Mouse (Mus musculus): ENCODE data around the gene Fam131a. TPM values are rescaled to one million over a fixed set of nuclear protein-coding genes. Genes with fewer than 3 reads are reported as not detected.

Fam131a gene
- total RNA-seq, 2 experiments from 2014 or later, result 101 to 115 TPM

- intact Hi-C loops (cut with DNase I), result no loop called here
- no peak for DNase-seq
Measured at GRCm38 (mm10) chr16:20736823-20737222, 43.8 kb downstream of the Fam131a start.

GRCm38 (mm10) chr16:20739845-20740244 is 46.8 kb downstream of the Fam131a start:
- intact Hi-C loops (cut with DNase I), result no loop called here
- no peak for DNase-seq

GRCm38 (mm10) chr16:20746641-20747040 is 53.6 kb downstream of the Fam131a start:
- peak; percentile 93 for DNase-seq
- intact Hi-C loops (cut with DNase I), result no loop called here

GRCm38 (mm10) chr16:20750518-20750917 is 57.5 kb downstream of the Fam131a start:
- intact Hi-C loops (cut with DNase I), result no loop called here
- no peak for DNase-seq

Other genes with a start within 250 kb of the Fam131a start
- 10 to 100 TPM; 66.8 to 67.8 TPM for gene Eif2b5, start 194.4 kb upstream of the Fam131a start, total RNA-seq (2021)
- gene Dvl3, start 176.3 kb upstream of the Fam131a start, total RNA-seq (2021), result 100 to 1,000 TPM; 103 to 108 TPM
- 100 to 1,000 TPM; 865 to 870 TPM for gene Ap2m1, start 157.8 kb upstream of the Fam131a start, total RNA-seq (2021)
- gene Abcf3, start 144.7 kb upstream of the Fam131a start, total RNA-seq (2021), result 10 to 100 TPM; 74.7 to 94.0 TPM
- 10 to 100 TPM; 47.6 to 59.3 TPM for gene Vwa5b2, start 103.8 kb upstream of the Fam131a start, total RNA-seq (2021)
- 1 to 10 TPM; 3.4 to 3.9 TPM for gene Eef1akmt4, start 81.6 kb upstream of the Fam131a start, total RNA-seq (2021)
- gene Gm49333, start 81.6 kb upstream of the Fam131a start, total RNA-seq (2021), result not detected
- 10 to 100 TPM; 10.9 to 13.9 TPM for gene Alg3, start 81.5 kb upstream of the Fam131a start, total RNA-seq (2021)
- gene Camk2n2, start 72.0 kb upstream of the Fam131a start, total RNA-seq (2021), result 100 to 1,000 TPM; 197 to 204 TPM
- gene Ece2, start 63.4 kb upstream of the Fam131a start, total RNA-seq (2021), result 10 to 100 TPM; 28.6 to 33.0 TPM
- gene Psmd2, start 41.6 kb upstream of the Fam131a start, total RNA-seq (2021), result 100 to 1,000 TPM; 262 to 273 TPM
- 100 to 1,000 TPM; 362 to 378 TPM for gene Eif4g1, start 24.9 kb upstream of the Fam131a start, total RNA-seq (2021)
- gene Polr2h, start 24.4 kb downstream of the Fam131a start, total RNA-seq (2021), result 10 to 100 TPM; 30.5 to 32.0 TPM
- 10 to 100 TPM; 38.8 to 40.3 TPM for gene Clcn2, start 24.5 kb downstream of the Fam131a start, total RNA-seq (2021)
- gene Chrd, start 39.9 kb downstream of the Fam131a start, total RNA-seq (2021), result 10 to 100 TPM; 15.4 to 18.6 TPM
- gene Thpo, start 41.3 kb downstream of the Fam131a start, total RNA-seq (2021), result 1 to 10 TPM; 1.2 to 2.3 TPM

All from left cerebral cortex, postnatal 4 days (tissue).